Mouse (Mus musculus) C3H10T1/2 (cell line): ENCODE measurements around the gene Baiap2. TPM values are rescaled to one million over a fixed set of nuclear protein-coding genes. Genes with fewer than 3 reads are reported as not detected.

Source experiments
- polyA plus RNA-seq, 2 experiments: library from polyadenylated mRNA; unstranded; fragments of >200 nt; fragmentation: generic; extraction: Trizol; gene quantifications; one replicate each; pipeline ENCODE4 v1.2.1; 2012; ENCODE audit warnings: missing spikeins in 2 of 2

Baiap2 gene
- 100 to 1,000 TPM; 120 to 170 TPM for polyA plus RNA-seq

GRCm38 (mm10) chr11:119942727-119943427 is at the start of gene Baiap2:
Baiap2 (plus strand) TSS chr11:119942763.

GRCm38 (mm10) chr11:119913291-119913934 is 29.1 kb upstream of the Baiap2 start, which contains the start of gene Chmp6:
Chmp6 (plus strand) TSS chr11:119913441.

GRCm38 (mm10) chr11:120046553-120047191 is 104.1 kb downstream of the Baiap2 start, which contains the start of gene Aatk:
Aatk (minus strand) TSS chr11:120047167.

Other genes with a start within 250 kb of the Baiap2 start
- 100 to 1,000 TPM in 1 of 2 experiments, 10 to 100 TPM in 1; 79.1 to 102 TPM for gene Chmp6, start 29.3 kb upstream of the Baiap2 start, polyA plus RNA-seq
- 1 to 10 TPM in 1 of 2 experiments, under 1 TPM in 1; 0.04 to 1.1 TPM for gene Aatk, start 104.4 kb downstream of the Baiap2 start, polyA plus RNA-seq
- 10 to 100 TPM; 21.9 to 51.6 TPM for gene Cep131, start 144.1 kb downstream of the Baiap2 start, polyA plus RNA-seq
- 10 to 100 TPM in 1 of 2 experiments, 1 to 10 TPM in 1; 6.1 to 21.7 TPM for gene Tepsin, start 156.0 kb downstream of the Baiap2 start, polyA plus RNA-seq
- 100 to 1,000 TPM; 131 to 132 TPM for gene Ndufaf8, start 156.2 kb downstream of the Baiap2 start, polyA plus RNA-seq
- gene Slc38a10, start 208.6 kb downstream of the Baiap2 start, polyA plus RNA-seq = 100 to 1,000 TPM in 1 of 2 experiments, 10 to 100 TPM in 1; 53.2 to 164 TPM